Mouse (Mus musculus): ENCODE data around the gene Slc38a8. TPM values are rescaled to one million over a fixed set of nuclear protein-coding genes. Genes with fewer than 3 reads are reported as not detected.

Gene Slc38a8
- polyA plus RNA-seq, 1 experiment from 2014 or later = not detected

DNA sequence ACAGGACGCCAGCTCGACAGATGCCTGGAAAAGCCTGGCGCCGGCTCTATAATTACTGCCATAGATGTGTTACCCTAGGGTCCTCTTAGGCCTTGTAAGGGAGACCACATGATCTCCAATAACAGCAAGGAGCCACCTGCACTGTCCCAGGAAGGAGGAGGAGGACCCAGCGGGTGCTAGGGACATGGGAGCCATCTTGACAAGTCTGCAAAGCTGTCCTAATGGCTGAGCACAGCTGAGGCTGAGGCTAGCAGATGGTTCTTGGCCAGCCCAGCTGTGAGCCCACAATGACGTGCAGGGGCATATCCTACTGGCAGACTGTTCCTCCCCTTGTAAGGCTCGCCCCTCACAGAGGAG lies 61.6 kb downstream of the Slc38a8 start:
- H3K27ac ChIP-seq (ENCODE audit: low read length) = no peak overlapping the region; the same call in 1 of the 2 replicates
- no peak for ATAC-seq (ENCODE audit: insufficient number of reproducible peaks, insufficient read depth, low FRiP score, low read depth)
- H3K4me2 ChIP-seq (replicated peaks; ENCODE audit: low read depth, low read length) = peak overlapping the region; percentile 4; the same call in 1 of the 2 replicates
- 71% methylated on average over 7 of the region's 7 CpGs for WGBS
- H3K4me3 ChIP-seq (ENCODE audit: low read depth, low read length) = no peak overlapping the region
- no peak overlapping the region for H3K9ac ChIP-seq (replicated peaks; ENCODE audit: low read depth, low read length)
- H3K27me3 ChIP-seq (ENCODE audit: control insufficient read depth, insufficient read depth, low read length) = no peaks in the 10 kb centered on the region
- H3K36me3 ChIP-seq (ENCODE audit: control insufficient read depth, insufficient read depth, low read length) = no peaks in the 10 kb centered on the region
- peaks cover 22% of the 10 kb centered on the region for H3K4me1 ChIP-seq (ENCODE audit: control insufficient read depth, insufficient read depth, low read length)
- H3K9me3 ChIP-seq (ENCODE audit: control insufficient read depth, low read depth, low read length) = no peaks in the 10 kb centered on the region

DNA sequence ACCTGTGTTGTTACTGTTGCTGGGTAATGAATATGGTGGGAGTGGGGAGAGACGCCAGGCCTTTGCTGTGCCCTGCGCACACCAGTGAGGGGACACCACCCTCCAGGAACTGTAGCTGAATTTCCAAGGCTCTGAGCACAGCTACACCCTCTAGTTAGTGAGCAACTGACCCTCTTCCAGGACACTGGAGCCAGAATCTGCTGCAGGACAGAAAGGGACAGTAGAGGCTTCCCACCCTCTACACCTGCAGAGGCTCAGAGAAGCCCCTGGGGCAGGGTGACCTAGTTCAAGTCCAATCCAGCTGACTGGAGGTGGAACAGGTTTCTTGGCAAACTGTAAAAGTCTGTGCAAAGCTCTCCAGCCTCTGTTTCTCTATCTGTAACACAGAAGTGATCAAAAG lies 62.1 kb downstream of the Slc38a8 start:
- peaks cover 22% of the 10 kb centered on the region for H3K4me1 ChIP-seq (ENCODE audit: control insufficient read depth, insufficient read depth, low read length)
- H3K9me3 ChIP-seq (ENCODE audit: control insufficient read depth, low read depth, low read length) = no peaks in the 10 kb centered on the region
- no peak for ATAC-seq (ENCODE audit: insufficient number of reproducible peaks, insufficient read depth, low FRiP score, low read depth)
- H3K9ac ChIP-seq (replicated peaks; ENCODE audit: low read depth, low read length) = no peak overlapping the region
- H3K4me2 ChIP-seq (replicated peaks; ENCODE audit: low read depth, low read length) = no peak overlapping the region
- H3K27me3 ChIP-seq (ENCODE audit: control insufficient read depth, insufficient read depth, low read length) = no peaks in the 10 kb centered on the region
- 84% methylated on average over 2 of the region's 2 CpGs for WGBS
- H3K4me3 ChIP-seq (ENCODE audit: low read depth, low read length) = no peak overlapping the region
- H3K36me3 ChIP-seq (ENCODE audit: control insufficient read depth, insufficient read depth, low read length) = no peaks in the 10 kb centered on the region
- no peak overlapping the region for H3K27ac ChIP-seq (ENCODE audit: low read length)

DNA sequence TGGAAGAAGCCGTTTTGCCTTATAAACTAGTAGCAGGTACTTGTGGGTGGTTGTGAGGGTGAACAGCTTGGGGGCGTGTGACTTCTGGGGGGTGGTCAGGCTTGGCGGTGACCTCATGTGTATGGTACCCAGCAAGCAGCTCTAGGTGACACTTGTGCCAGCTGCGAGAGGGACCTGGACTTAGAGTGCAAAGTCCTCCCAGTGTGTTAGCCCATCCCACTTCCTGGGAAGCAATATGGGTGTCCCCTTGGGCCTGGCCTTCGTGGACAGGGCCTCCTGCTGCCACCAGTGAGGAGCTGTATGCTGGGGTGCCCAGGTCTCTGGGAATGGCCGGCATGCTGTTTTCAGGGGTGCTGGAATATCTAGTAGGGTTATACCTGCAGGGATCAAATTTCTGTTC lies 62.6 kb downstream of the Slc38a8 start:
- no peaks in the 10 kb centered on the region for H3K9me3 ChIP-seq (ENCODE audit: control insufficient read depth, low read depth, low read length)
- H3K9ac ChIP-seq (replicated peaks; ENCODE audit: low read depth, low read length) = no peak overlapping the region
- H3K4me2 ChIP-seq (replicated peaks; ENCODE audit: low read depth, low read length) = no peak overlapping the region
- no peak overlapping the region for H3K4me3 ChIP-seq (ENCODE audit: low read depth, low read length)
- WGBS = 75% methylated on average over 6 of the region's 6 CpGs
- H3K27me3 ChIP-seq (ENCODE audit: control insufficient read depth, insufficient read depth, low read length) = no peaks in the 10 kb centered on the region
- H3K27ac ChIP-seq (ENCODE audit: low read length) = no peak overlapping the region
- H3K4me1 ChIP-seq (ENCODE audit: control insufficient read depth, insufficient read depth, low read length) = peaks cover 22% of the 10 kb centered on the region
- no peaks in the 10 kb centered on the region for H3K36me3 ChIP-seq (ENCODE audit: control insufficient read depth, insufficient read depth, low read length)
- no peak for ATAC-seq (ENCODE audit: insufficient number of reproducible peaks, insufficient read depth, low FRiP score, low read depth)

DNA sequence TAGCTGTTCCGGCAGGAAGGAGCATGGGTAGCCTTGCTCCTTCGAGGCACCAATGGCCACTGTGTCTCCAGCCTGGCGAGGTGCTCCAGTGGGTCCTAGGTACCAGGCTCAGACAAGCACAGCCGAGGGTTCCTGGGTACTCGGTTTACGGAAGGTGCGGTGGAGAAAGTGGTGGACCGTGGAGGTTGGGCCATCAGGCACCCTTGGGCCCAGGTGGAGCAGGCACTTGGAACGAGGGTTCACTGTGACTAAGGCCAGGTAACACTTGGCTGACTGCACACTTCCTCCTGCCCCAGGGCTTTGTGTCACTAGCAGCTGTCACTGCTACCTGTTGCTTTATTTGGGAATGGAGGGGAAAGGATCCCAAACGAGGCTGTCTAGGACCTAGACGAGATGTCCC lies 64.0 kb downstream of the Slc38a8 start:
- 74% methylated on average over 11 of the region's 11 CpGs for WGBS
- peaks cover 22% of the 10 kb centered on the region for H3K4me1 ChIP-seq (ENCODE audit: control insufficient read depth, insufficient read depth, low read length)
- no peaks in the 10 kb centered on the region for H3K9me3 ChIP-seq (ENCODE audit: control insufficient read depth, low read depth, low read length)
- no peak overlapping the region for H3K27ac ChIP-seq (ENCODE audit: low read length)
- H3K27me3 ChIP-seq (ENCODE audit: control insufficient read depth, insufficient read depth, low read length) = no peaks in the 10 kb centered on the region
- no peaks in the 10 kb centered on the region for H3K36me3 ChIP-seq (ENCODE audit: control insufficient read depth, insufficient read depth, low read length)
- H3K4me3 ChIP-seq (ENCODE audit: low read depth, low read length) = 0 out of 2 replicates have a peak overlapping the region, but pooled peaks have one; percentile 2
- peak overlapping the region; percentile 34 for H3K4me2 ChIP-seq (replicated peaks; ENCODE audit: low read depth, low read length)
- no peak overlapping the region for H3K9ac ChIP-seq (replicated peaks; ENCODE audit: low read depth, low read length)
- ATAC-seq (ENCODE audit: insufficient number of reproducible peaks, insufficient read depth, low FRiP score, low read depth) = no peak

DNA sequence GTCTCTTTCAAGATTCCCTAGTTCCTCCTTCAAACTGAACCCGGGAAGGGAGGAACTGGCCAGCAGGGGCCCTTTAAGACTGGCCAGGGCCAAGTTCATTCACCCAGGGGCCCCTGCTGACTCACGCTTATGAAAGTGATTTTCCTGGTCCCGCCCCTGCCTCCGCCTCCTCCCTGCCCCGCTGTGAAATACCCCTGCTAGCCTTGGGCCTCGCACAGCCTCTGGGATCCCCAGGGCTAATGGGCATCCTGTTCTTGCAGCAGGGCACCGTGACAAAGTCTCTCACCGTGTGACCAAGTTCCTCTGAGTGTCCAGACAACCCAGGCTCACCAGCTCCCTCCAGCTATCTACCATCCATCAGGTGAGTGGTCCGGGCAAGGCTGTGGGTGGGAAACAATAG lies 64.6 kb downstream of the Slc38a8 start:
- Histone ChIP-seq H3K27me3 (ENCODE audit: control insufficient read depth, insufficient read depth, low read length) (no peaks in the 10 kb centered on the region), H3K4me2 (replicated peaks; ENCODE audit: low read depth, low read length) (peak overlapping the region; percentile 34), H3K4me3 (ENCODE audit: low read depth, low read length) (0 out of 2 replicates have a peak overlapping the region, but pooled peaks have one; percentile 2), H3K9ac (replicated peaks; ENCODE audit: low read depth, low read length) (no peak overlapping the region), H3K4me1 (ENCODE audit: control insufficient read depth, insufficient read depth, low read length) (peaks cover 22% of the 10 kb centered on the region), H3K36me3 (ENCODE audit: control insufficient read depth, insufficient read depth, low read length) (no peaks in the 10 kb centered on the region), H3K27ac (ENCODE audit: low read length) (no peak overlapping the region; the same call in 1 of the 2 replicates), H3K9me3 (ENCODE audit: control insufficient read depth, low read depth, low read length) (no peaks in the 10 kb centered on the region)
- ATAC-seq (ENCODE audit: insufficient number of reproducible peaks, insufficient read depth, low FRiP score, low read depth) = peak; percentile 29; the same call in 1 of the 2 replicates
- WGBS = 15% methylated on average over 9 of the region's 9 CpGs

DNA sequence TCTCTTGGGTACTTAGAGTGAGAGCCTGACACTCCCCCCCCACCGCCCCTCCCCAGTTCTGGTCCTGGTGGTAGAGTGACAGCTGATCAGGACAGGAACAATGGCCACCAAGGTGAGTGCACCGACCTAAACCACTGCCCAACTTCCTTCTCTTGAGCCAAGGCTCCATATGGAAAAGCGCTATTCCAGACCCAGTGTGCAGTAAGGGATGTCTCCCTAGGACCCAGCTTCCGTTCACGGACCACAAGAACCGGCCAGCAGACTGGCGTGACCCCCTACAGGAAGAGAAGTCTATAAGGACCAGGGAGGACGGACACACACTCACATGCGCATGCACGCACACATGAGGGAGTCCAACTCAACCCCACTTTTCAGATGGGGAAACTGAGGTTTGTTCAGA lies 65.2 kb downstream of the Slc38a8 start:
- H3K9me3 ChIP-seq (ENCODE audit: control insufficient read depth, low read depth, low read length) = no peaks in the 10 kb centered on the region
- H3K4me2 ChIP-seq (replicated peaks; ENCODE audit: low read depth, low read length) = no peak overlapping the region
- H3K27me3 ChIP-seq (ENCODE audit: control insufficient read depth, insufficient read depth, low read length) = no peaks in the 10 kb centered on the region
- no peak overlapping the region for H3K27ac ChIP-seq (ENCODE audit: low read length)
- no peak overlapping the region for H3K9ac ChIP-seq (replicated peaks; ENCODE audit: low read depth, low read length)
- no peak for ATAC-seq (ENCODE audit: insufficient number of reproducible peaks, insufficient read depth, low FRiP score, low read depth)
- peaks cover 22% of the 10 kb centered on the region for H3K4me1 ChIP-seq (ENCODE audit: control insufficient read depth, insufficient read depth, low read length)
- H3K36me3 ChIP-seq (ENCODE audit: control insufficient read depth, insufficient read depth, low read length) = no peaks in the 10 kb centered on the region
- WGBS = 90% methylated on average over 10 of the region's 10 CpGs
- no peak overlapping the region for H3K4me3 ChIP-seq (ENCODE audit: low read depth, low read length)

DNA sequence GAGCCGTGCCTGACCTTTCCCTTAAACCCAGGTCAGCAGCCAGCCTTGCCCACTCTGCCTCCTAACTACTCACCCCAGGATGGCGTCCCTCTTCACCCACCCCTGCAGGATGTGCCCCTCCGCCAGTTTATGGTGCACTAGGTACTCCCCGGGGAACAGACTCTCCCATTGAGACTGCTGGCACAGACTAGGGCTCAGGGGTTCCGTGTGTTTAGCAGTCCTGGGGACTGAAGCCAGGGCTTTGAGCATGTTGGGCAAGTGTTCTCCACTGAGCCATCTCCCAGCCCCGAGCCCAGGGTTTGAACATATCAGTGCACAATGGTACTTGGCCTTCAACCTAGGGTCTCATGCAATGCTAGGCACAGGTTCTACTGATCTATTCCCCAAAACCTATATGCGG lies 66.0 kb downstream of the Slc38a8 start:
- WGBS = 88% methylated on average over 7 of the region's 7 CpGs

DNA sequence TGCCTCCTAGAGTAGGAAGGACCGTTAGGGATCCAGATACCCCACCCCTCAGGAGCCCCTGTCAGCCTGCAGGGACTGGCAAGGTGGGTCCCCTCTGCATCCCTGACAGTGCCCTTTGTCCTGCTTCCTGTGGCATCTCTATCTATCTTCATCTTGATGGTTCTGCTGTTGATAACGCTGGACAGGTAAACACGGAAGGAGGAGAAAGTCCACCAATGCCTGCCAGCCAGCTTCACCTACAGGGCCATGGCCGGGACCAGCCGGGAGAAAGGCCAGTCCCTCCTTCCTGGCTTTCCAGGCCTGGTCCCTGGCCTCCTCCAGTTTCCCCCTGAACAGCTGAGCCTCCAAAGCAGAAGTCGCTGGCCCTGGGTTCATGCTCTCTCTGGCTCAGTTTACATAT lies 66.9 kb downstream of the Slc38a8 start:
- Histone ChIP-seq H3K27ac (ENCODE audit: low read length) (no peak overlapping the region), H3K4me2 (replicated peaks; ENCODE audit: low read depth, low read length) (no peak overlapping the region), H3K27me3 (ENCODE audit: control insufficient read depth, insufficient read depth, low read length) (no peaks in the 10 kb centered on the region), H3K4me1 (ENCODE audit: control insufficient read depth, insufficient read depth, low read length) (peaks cover 15% of the 10 kb centered on the region; the same call in 1 of the 2 replicates), H3K9ac (replicated peaks; ENCODE audit: low read depth, low read length) (no peak overlapping the region), H3K9me3 (ENCODE audit: control insufficient read depth, low read depth, low read length) (no peaks in the 10 kb centered on the region), H3K36me3 (ENCODE audit: control insufficient read depth, insufficient read depth, low read length) (no peaks in the 10 kb centered on the region), H3K4me3 (ENCODE audit: low read depth, low read length) (no peak overlapping the region)
- 71% methylated on average over 6 of the region's 6 CpGs for WGBS
- no peak for ATAC-seq (ENCODE audit: insufficient number of reproducible peaks, insufficient read depth, low FRiP score, low read depth)

More for the DNA sequence above, 66.0 kb downstream of the Slc38a8 start:
- Histone ChIP-seq H3K4me2 (replicated peaks; ENCODE audit: low read depth, low read length) (no peak overlapping the region), H3K9me3 (ENCODE audit: control insufficient read depth, low read depth, low read length) (no peaks in the 10 kb centered on the region), H3K27ac (ENCODE audit: low read length) (no peak overlapping the region), H3K27me3 (ENCODE audit: control insufficient read depth, insufficient read depth, low read length) (no peaks in the 10 kb centered on the region), H3K36me3 (ENCODE audit: control insufficient read depth, insufficient read depth, low read length) (no peaks in the 10 kb centered on the region), H3K4me1 (ENCODE audit: control insufficient read depth, insufficient read depth, low read length) (peaks cover 18% of the 10 kb centered on the region; the same call in 1 of the 2 replicates), H3K9ac (replicated peaks; ENCODE audit: low read depth, low read length) (no peak overlapping the region), H3K4me3 (ENCODE audit: low read depth, low read length) (no peak overlapping the region)
- no peak for ATAC-seq (ENCODE audit: insufficient number of reproducible peaks, insufficient read depth, low FRiP score, low read depth)

DNA sequence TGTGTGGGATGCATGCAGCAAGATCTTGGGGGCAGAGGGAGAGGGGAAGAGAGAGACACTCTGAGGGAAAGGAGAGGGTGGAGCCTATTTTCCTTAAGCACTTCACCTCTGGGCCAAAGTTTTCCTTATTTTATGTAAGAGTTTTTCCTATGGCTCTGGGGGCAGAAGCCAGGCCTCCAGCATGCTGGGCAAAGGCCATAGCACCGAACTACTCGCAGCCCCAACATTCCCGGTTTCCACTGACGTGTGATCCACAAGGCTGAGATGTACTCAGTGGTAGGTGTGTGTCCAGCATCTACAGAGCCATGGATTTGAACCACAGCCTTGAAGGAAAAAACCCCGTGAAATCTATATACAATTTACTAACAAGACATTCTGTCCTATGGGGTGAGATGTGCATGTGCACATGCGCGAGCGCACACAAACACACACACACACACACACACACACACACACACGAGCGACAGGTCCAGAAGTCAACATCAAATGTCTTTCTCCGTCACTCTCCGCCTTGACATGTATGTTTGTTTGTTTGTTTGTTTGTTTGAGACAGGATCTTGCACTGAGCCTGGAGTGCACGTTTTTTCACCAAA lies 67.8 kb downstream of the Slc38a8 start, which contains the start of gene Osgin1:
TSS of gene Osgin1 (plus strand) at position 543 of the 593 bp plus-strand sequence.
- no peak within 1 kb of the TSS for H3K9ac ChIP-seq (replicated peaks; ENCODE audit: low read depth, low read length)
- H3K36me3 ChIP-seq (ENCODE audit: control insufficient read depth, insufficient read depth, low read length) = no peaks in the 10 kb centered on the region
- WGBS = 89% methylated on average over 13 of the region's 13 CpGs
- H3K9me3 ChIP-seq (ENCODE audit: control insufficient read depth, low read depth, low read length) = no peaks in the 10 kb centered on the region
- H3K4me2 ChIP-seq (replicated peaks; ENCODE audit: low read depth, low read length) = no peak within 1 kb of the TSS
- no peak for ATAC-seq (ENCODE audit: insufficient number of reproducible peaks, insufficient read depth, low FRiP score, low read depth)
- H3K27ac ChIP-seq (ENCODE audit: low read length) = no peak within 1 kb of the TSS
- H3K4me1 ChIP-seq (ENCODE audit: control insufficient read depth, insufficient read depth, low read length) = peaks cover 12% of the 10 kb centered on the region; the same call in 1 of the 2 replicates
- H3K27me3 ChIP-seq (ENCODE audit: control insufficient read depth, insufficient read depth, low read length) = no peaks in the 10 kb centered on the region
- H3K4me3 ChIP-seq (ENCODE audit: low read depth, low read length) = no peak within 1 kb of the TSS

Data from stomach, embryonic 14.5 days (tissue).